Mouse (Mus musculus): Measurements from ENCODE around the gene Ndufa7. TPM values are rescaled to one million over a fixed set of nuclear protein-coding genes. Genes with fewer than 3 reads are reported as not detected.
A peak's percentile ranks its signal among the peaks of the same experiment; 100 is the strongest.

Gene Ndufa7
- polyA plus RNA-seq, 1 experiment = 328 TPM

DNA sequence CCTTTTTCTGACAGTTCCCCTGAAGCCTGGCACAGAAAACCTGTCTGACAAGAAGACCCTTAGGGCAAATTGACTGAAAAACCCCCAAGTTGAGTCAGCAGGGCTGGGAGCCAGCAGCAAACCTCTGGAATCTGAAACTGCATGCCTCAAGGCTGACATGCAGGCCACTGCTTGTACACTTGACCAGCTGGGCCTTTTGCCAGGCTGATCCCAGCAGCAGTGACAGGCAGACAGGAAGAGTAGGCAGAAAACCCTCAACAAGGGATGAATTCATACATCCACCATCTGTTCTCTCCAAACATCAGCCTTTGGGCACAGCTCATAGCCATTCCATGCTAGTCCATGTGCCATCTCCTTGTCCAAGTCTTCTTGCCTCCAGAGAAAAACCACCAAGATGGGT, 41.0 kb upstream of the Ndufa7 start:
- H3K4me1 ChIP-seq (ENCODE audit: control insufficient read depth, insufficient read depth, low read length) = peaks cover 2% of the 10 kb centered on the region; the same call in 1 of the 2 replicates
- no peak overlapping the region for H3K4me3 ChIP-seq (ENCODE audit: insufficient read depth, low read length)
- TF ChIP-seq POLR2A (IDR thresholded peaks at IDR 0.05; ENCODE audit: extremely low read depth, insufficient read depth, low read length) (no peak), CTCF (IDR thresholded peaks at IDR 0.05; ENCODE audit: extremely low read depth, insufficient read depth, low read length) (no peak)
- H3K27ac ChIP-seq (ENCODE audit: insufficient read depth, low read length) = no peak overlapping the region

DNA sequence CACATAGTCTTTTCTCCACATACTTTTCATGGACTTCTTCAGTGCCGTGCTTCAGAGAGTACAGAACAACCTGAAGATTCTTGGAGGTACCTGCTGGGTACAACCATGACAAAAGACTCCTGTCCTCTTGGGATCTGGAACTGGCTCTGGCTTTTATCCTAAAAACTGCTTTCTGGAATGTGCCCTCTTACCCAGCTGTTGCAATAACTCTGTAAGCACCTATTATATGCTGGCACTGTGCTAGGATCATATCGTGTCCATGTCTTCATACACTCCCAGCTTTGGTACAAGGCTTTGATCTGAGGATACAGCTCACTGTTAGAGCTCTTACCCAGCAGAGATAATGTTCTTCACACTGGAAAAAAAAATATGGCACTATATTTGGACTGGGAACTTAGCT, 39.4 kb upstream of the Ndufa7 start:
- no peak overlapping the region for H3K27ac ChIP-seq (ENCODE audit: insufficient read depth, low read length)
- TF ChIP-seq POLR2A (IDR thresholded peaks at IDR 0.05; ENCODE audit: extremely low read depth, insufficient read depth, low read length) (no peak), CTCF (IDR thresholded peaks at IDR 0.05; ENCODE audit: extremely low read depth, insufficient read depth, low read length) (no peak)
- H3K4me3 ChIP-seq (ENCODE audit: insufficient read depth, low read length) = no peak overlapping the region
- H3K4me1 ChIP-seq (ENCODE audit: control insufficient read depth, insufficient read depth, low read length) = peaks cover 2% of the 10 kb centered on the region; the same call in 1 of the 2 replicates

DNA sequence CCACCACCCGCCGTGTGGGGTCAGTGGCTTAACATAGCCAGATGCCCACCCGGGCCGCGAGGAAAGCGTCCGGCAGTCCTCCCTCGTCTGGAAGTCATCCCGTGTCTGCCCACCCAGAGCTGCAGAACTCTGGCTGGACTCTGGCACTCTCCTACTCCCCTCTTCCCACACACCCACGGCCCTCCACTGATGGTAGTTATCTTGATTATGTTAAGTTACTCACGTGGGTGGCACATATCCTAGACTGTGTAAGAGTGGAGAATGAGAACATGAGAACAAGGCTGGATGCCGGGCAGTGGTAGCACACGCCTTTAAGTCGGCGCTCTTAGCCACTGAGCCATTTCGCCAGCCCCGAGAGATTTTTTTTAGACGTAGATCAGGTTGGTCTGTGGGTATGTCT, 38.0 kb upstream of the Ndufa7 start:
- Histone ChIP-seq H3K4me3 (ENCODE audit: insufficient read depth, low read length) (no peak overlapping the region), H3K4me1 (ENCODE audit: control insufficient read depth, insufficient read depth, low read length) (0 out of 2 replicates have a peak, but pooled peaks cover 2% of the 10 kb centered on the region), H3K27ac (ENCODE audit: insufficient read depth, low read length) (no peak overlapping the region)
- TF ChIP-seq CTCF (IDR thresholded peaks at IDR 0.05; ENCODE audit: extremely low read depth, insufficient read depth, low read length) (no peak), POLR2A (IDR thresholded peaks at IDR 0.05; ENCODE audit: extremely low read depth, insufficient read depth, low read length) (no peak)

DNA sequence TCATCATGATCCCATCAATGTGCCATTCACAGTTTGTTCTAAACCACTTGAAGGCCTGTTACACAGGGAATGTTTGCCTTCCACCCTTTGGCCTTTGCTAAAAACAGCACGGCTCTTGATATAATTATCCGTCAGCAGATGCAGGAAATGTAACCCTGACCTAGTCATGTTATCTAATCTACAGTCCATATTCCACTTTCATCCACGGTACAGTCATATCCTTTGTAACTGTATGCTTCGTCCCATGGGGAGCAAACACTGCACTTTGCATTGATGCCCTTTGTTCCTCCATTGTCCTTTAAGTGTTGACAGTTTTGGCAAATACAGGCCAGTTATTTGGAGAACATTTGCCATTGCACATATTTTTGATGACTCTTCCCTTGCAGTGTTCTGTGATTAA, 35.6 kb upstream of the Ndufa7 start:
- H3K27ac ChIP-seq (ENCODE audit: insufficient read depth, low read length) = no peak overlapping the region
- H3K4me3 ChIP-seq (ENCODE audit: insufficient read depth, low read length) = no peak overlapping the region
- no peak for TF ChIP-seq CTCF (IDR thresholded peaks at IDR 0.05; ENCODE audit: extremely low read depth, insufficient read depth, low read length)
- TF ChIP-seq POLR2A (IDR thresholded peaks at IDR 0.05; ENCODE audit: extremely low read depth, insufficient read depth, low read length) = no peak
- no peaks in the 10 kb centered on the region for H3K4me1 ChIP-seq (ENCODE audit: control insufficient read depth, insufficient read depth, low read length)

DNA sequence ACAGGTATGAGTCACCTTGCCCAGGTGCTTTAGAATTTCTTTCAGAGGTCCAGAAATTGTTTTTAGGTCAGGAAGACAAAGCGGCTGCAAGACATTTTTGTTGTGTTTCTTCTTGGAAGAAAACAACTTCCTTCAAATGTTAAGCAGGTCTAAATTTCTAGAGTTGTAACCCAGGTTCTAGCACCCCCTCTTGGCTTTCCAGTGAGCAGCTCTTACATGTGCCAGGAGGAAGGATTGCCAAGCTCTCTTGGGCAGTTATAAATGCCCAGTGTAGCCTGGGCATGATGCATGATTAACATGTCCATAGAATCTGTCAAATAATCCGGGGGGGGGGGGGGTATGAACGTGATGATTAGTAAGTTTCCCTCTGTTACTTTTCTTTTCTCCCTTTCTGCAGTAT, 26.1 kb upstream of the Ndufa7 start:
- no peak overlapping the region for H3K27ac ChIP-seq (ENCODE audit: insufficient read depth, low read length)

GRCm38 (mm10) chr17:33799277-33799676, 25.1 kb upstream of the Ndufa7 start:
- Histone ChIP-seq H3K27ac (ENCODE audit: insufficient read depth, low read length) (no peak overlapping the region), H3K4me3 (ENCODE audit: insufficient read depth, low read length) (no peak overlapping the region), H3K4me1 (ENCODE audit: control insufficient read depth, insufficient read depth, low read length) (no peaks in the 10 kb centered on the region)
- TF ChIP-seq CTCF (IDR thresholded peaks at IDR 0.05; ENCODE audit: extremely low read depth, insufficient read depth, low read length) (no peak), POLR2A (IDR thresholded peaks at IDR 0.05; ENCODE audit: extremely low read depth, insufficient read depth, low read length) (no peak)

More for the DNA sequence above, 26.1 kb upstream of the Ndufa7 start:
- no peak overlapping the region for H3K4me3 ChIP-seq (ENCODE audit: insufficient read depth, low read length)
- 0 out of 2 replicates have a peak, but pooled peaks have one; percentile 21 for TF ChIP-seq CTCF (IDR thresholded peaks at IDR 0.05; ENCODE audit: extremely low read depth, insufficient read depth, low read length)
- no peak for TF ChIP-seq POLR2A (IDR thresholded peaks at IDR 0.05; ENCODE audit: extremely low read depth, insufficient read depth, low read length)
- no peaks in the 10 kb centered on the region for H3K4me1 ChIP-seq (ENCODE audit: control insufficient read depth, insufficient read depth, low read length)

- Histone ChIP-seq H3K4me3 (ENCODE audit: insufficient read depth, low read length) (no peak overlapping the region), H3K27ac (ENCODE audit: insufficient read depth, low read length) (no peak overlapping the region), H3K4me1 (ENCODE audit: control insufficient read depth, insufficient read depth, low read length) (no peaks in the 10 kb centered on the region)
- no peak for TF ChIP-seq POLR2A (IDR thresholded peaks at IDR 0.05; ENCODE audit: extremely low read depth, insufficient read depth, low read length)
- no peak; the same call in 1 of the 2 replicates for TF ChIP-seq CTCF (IDR thresholded peaks at IDR 0.05; ENCODE audit: extremely low read depth, insufficient read depth, low read length)
These were observed 22.2 kb upstream of the Ndufa7 start for GRCm38 (mm10) chr17:33802221-33802620.

DNA sequence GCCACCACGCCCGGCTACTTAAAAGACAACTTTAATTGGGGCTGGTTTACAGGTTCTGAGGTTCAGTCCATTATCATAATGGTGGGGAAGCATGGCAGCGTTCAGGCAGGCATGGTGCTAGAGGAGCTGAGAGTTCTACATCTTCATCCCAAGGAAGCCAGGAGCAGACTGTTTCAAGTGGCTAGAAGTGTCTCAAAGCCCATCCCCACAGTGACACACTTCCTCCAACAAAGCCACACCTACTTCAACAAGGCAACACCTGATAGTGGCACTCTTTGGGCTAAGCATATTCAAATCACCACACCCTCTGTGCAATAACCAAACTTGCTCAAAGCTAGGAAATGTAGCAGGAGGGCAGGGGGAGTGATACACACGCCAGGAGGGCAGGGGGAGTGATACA, 20.2 kb upstream of the Ndufa7 start:
- no peaks in the 10 kb centered on the region for H3K4me1 ChIP-seq (ENCODE audit: control insufficient read depth, insufficient read depth, low read length)
- TF ChIP-seq CTCF (IDR thresholded peaks at IDR 0.05; ENCODE audit: extremely low read depth, insufficient read depth, low read length) (no peak), POLR2A (IDR thresholded peaks at IDR 0.05; ENCODE audit: extremely low read depth, insufficient read depth, low read length) (no peak)
- no peak overlapping the region for H3K4me3 ChIP-seq (ENCODE audit: insufficient read depth, low read length)
- no peak overlapping the region for H3K27ac ChIP-seq (ENCODE audit: insufficient read depth, low read length)

DNA sequence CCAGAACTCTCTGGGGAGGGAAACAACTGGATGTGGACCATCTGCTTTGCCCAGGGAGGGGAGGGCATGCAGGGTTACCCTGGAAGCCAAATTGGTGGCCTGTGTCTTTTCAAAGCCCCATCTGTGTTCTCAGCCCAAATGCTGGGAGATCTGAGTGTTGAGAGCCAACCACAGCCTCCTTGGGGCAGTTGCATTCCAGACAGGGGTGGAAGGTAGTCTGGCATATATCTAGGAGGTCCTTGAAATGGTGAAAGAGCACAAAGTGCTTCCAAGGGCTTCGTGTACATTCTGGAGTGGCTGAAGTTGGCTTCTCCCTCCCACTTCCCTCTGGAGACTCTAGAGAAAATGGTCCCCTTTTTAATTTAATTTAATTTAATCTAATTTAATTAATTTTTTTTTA, 19.6 kb upstream of the Ndufa7 start:
- H3K27ac ChIP-seq (ENCODE audit: insufficient read depth, low read length) = no peak overlapping the region
- no peaks in the 10 kb centered on the region for H3K4me1 ChIP-seq (ENCODE audit: control insufficient read depth, insufficient read depth, low read length)
- TF ChIP-seq POLR2A (IDR thresholded peaks at IDR 0.05; ENCODE audit: extremely low read depth, insufficient read depth, low read length) (no peak), CTCF (IDR thresholded peaks at IDR 0.05; ENCODE audit: extremely low read depth, insufficient read depth, low read length) (no peak)
- no peak overlapping the region for H3K4me3 ChIP-seq (ENCODE audit: insufficient read depth, low read length)

- Histone ChIP-seq H3K27ac (ENCODE audit: insufficient read depth, low read length) (no peak overlapping the region), H3K4me3 (ENCODE audit: insufficient read depth, low read length) (no peak overlapping the region), H3K4me1 (ENCODE audit: control insufficient read depth, insufficient read depth, low read length) (no peaks in the 10 kb centered on the region)
- TF ChIP-seq CTCF (IDR thresholded peaks at IDR 0.05; ENCODE audit: extremely low read depth, insufficient read depth, low read length) = no peak
- TF ChIP-seq POLR2A (IDR thresholded peaks at IDR 0.05; ENCODE audit: extremely low read depth, insufficient read depth, low read length) = no peak
These were observed 17.0 kb upstream of the Ndufa7 start for GRCm38 (mm10) chr17:33807181-33807888.

Data from cortical plate, adult 2 months (tissue).